Mouse (Mus musculus) B cell, adult 67 days (primary cell): Measurements from ENCODE around the gene Olfr187. TPM values are rescaled to one million over a fixed set of nuclear protein-coding genes. Genes with fewer than 3 reads are reported as not detected.

Experiments used
- total RNA-seq, 2 experiments: library from RNA; stranded (reverse); gene quantifications; 4 replicates each; pipeline ENCODE4 v1.2.4; 2023

Gene Olfr187
- total RNA-seq = not detected

DNA sequence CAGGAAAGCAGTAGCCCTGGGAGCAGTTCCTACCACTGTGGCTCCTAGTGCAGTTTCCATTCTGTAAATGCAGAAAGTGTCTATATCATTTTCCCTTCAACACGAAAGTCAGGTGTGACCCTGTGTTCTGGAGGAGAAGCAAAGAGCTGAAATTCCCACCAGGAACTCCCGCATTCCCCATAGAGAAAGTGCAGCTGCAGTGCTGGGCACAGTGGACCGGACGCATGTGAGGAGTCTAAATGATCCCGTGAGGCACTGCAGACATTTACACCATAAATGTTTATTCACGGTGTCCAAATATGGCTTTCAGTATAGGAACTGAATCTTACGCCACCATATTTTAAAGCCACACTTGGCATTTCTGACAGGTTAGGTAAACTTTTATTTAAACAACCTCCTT is at the start of gene Olfr187:
Gene Olfr187 (minus strand): TSS at position 58 of the 400 bp plus-strand sequence.

DNA sequence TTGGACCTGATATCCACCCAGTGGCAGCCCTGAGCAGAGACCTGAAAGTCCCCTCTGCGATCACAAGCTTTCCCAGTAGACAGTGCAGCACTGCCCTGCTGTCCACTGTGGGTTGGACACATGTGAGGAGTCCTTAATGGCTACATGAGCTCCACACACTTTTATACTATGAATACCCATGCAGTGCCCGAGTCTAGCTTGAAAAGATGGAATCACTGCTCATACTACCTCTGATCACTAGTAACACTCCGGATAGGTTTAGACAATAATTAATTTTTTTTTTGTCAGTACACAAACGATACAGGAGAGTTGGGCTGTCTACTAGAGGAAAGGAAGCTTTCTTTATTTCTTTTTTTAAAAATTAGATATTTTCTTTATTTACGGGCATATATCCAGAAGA is 38.3 kb upstream of the Olfr187 start, which contains the start of gene Olfr190:
Gene Olfr190 (minus strand): TSS at position 101 of the 400 bp plus-strand sequence.

DNA sequence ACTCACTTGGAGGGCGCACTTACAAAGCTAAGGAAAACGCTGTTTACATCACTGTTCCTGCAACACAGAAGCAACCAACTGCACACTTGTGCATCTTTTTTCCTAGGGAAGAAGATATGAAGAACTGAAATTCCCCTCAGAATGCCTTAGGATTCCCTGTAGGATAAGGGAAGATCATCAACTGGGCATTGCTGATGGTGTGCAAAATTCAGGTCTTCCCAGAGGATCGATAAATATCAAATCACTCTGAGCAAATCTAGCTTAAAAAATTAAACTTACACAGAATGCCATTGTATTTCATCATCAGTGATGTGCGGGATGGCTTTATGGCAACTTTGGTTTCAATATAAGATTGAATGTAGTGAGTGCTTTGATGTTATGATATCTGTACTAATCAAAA is 9.4 kb downstream of the Olfr187 start, which contains the start of gene Olfr186:
Gene Olfr186 (minus strand): TSS at position 101 of the 400 bp plus-strand sequence.

DNA sequence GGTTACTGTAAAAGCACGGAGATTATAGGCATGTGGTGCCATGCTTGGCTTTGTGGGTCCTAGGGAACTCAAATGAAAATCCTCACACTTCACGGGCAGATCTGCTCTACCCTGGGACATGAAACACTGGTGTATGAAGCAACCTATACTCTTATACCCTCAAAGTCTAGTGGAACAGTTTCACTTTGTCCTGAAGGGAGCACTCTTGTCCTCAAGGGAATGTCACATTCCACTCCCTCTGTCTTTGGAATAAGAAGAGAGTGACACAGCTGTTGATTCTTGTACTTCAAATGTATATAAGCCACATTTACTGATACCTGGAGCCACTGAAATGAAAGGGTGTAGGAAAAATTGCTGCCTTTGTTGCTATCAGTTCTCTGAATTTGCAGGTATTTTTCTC is 44.5 kb downstream of the Olfr187 start, which contains the start of gene Olfr183:
Gene Olfr183 (plus strand): TSS at position 301 of the 400 bp plus-strand sequence.

Other genes starting within 250 kb of the Olfr187 start
- not detected for gene Olfr173, start 239.5 kb downstream of the Olfr187 start, total RNA-seq
- gene Olfr175-ps1, start 213.0 kb downstream of the Olfr187 start, total RNA-seq = not detected
- gene Olfr177, start 165.0 kb downstream of the Olfr187 start, total RNA-seq = not detected
- gene Olfr178, start 147.7 kb downstream of the Olfr187 start, total RNA-seq = not detected
- gene Olfr181, start 111.0 kb downstream of the Olfr187 start, total RNA-seq = not detected
- not detected for gene Olfr180, start 110.4 kb downstream of the Olfr187 start, total RNA-seq
- not detected for gene Olfr183, start 44.4 kb downstream of the Olfr187 start, total RNA-seq
- not detected for gene Olfr186, start 9.5 kb downstream of the Olfr187 start, total RNA-seq
- gene Olfr190, start 38.2 kb upstream of the Olfr187 start, total RNA-seq = not detected
- gene Olfr191, start 50.1 kb upstream of the Olfr187 start, total RNA-seq = not detected
- not detected for gene Olfr193, start 72.1 kb upstream of the Olfr187 start, total RNA-seq
- not detected for gene Olfr194, start 81.3 kb upstream of the Olfr187 start, total RNA-seq
- not detected for gene Olfr195, start 107.3 kb upstream of the Olfr187 start, total RNA-seq
- gene Olfr196, start 130.7 kb upstream of the Olfr187 start, total RNA-seq = not detected
- not detected for gene Olfr198, start 163.8 kb upstream of the Olfr187 start, total RNA-seq
- not detected for gene Olfr199, start 180.0 kb upstream of the Olfr187 start, total RNA-seq
- gene Olfr201, start 232.9 kb upstream of the Olfr187 start, total RNA-seq = not detected
- gene Olfr202, start 247.0 kb upstream of the Olfr187 start, total RNA-seq = not detected